Mouse (Mus musculus) gastrocnemius, adult 18-20 months (tissue): ENCODE measurements around the gene Tfdp1. TPM values are rescaled to one million over a fixed set of nuclear protein-coding genes. Genes with fewer than 3 reads are reported as not detected.
"Not testable (repeated sequence)": the region's sequence is repeated elsewhere in the genome, so short reads cannot be mapped to it uniquely, and the experiment has no call there.

Source experiments
- DNase-seq: peaks from one replicate; pipeline ENCODE4 v3.0.0; 2021; ENCODE audit warnings: low spot score
- long read RNA-seq, 2 experiments: library from polyadenylated mRNA; stranded (forward); transcript quantifications; one replicate each; pipeline ENCODE4 v2.0.0; 2021
- total RNA-seq, 2 experiments: library from RNA; stranded (reverse); gene quantifications; 2 replicates each; pipeline ENCODE4 v1.2.3; 2021

The Tfdp1 gene
- total RNA-seq, result 10 to 100 TPM; 45.5 to 54.6 TPM
- long read RNA-seq, experiment 1, transcript Tfdp1-204 (12 exons, 2,511 nt), result major isoform, 20 of 121 reads
- long read RNA-seq, experiment 1, partial matches to known transcripts, result 19 of 121 reads
- long read RNA-seq, experiment 1, other reads (novel, unspliced or antisense), result 79 of 121 reads
- long read RNA-seq, experiment 2, transcript Tfdp1-204 (12 exons, 2,511 nt), result major isoform, 33 of 130 reads
- long read RNA-seq, experiment 2, partial matches to known transcripts, result 20 of 130 reads
- long read RNA-seq, experiment 2, other reads (novel, unspliced or antisense), result 70 of 130 reads

DNA sequence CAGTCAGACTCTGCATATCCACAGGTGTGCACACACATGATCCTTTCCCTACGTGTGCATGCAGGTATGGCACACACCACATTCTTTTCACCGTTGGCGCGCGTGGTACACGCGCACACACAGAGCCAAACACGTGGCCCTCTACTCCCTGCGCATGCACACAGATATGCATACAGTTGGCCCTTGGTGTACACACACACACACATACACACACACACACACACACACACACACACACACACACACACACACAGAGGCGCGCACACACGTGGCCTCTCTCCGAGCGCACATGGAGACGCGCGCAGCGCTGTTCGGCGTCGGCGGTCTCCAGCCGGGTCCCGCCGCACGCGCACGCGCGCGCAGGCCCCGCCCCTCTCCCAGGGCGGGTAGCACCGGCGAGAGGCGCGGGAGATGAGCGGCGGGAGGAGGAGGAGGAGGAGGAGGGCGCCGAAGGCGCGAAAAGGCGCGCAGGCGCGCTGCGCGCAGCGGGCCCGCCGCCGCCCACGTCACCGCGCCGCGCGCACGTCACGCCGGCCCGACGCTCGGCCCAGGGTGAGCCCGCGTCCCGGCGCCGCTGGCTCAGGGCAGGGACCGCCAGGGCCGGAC is at the start of gene Tfdp1:
Gene Tfdp1, plus strand, starts transcription at position 497 of the 606 bp plus-strand sequence.
- peak; percentile 62 for DNase-seq

DNA sequence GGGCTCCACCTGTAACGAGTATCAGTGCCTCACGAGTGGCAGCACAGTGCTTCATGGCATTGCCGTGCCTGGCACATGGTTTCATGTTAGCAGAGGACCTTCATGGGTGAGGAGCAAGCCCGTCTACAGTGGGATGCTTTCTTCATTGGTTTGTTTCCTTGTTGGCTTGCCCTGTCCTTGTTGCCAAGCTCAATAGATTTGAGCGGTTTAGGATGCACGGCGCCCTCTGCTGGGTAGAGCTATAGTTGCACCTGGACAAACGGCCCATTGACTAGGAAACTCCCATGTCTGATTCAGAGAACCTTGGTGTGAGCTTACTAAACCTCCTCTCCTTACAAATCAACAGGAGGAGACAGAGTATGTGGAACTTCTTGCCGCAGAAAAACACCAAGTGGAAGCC is 46.2 kb upstream of the Tfdp1 start:
- DNase-seq, result peak; percentile 76

DNA sequence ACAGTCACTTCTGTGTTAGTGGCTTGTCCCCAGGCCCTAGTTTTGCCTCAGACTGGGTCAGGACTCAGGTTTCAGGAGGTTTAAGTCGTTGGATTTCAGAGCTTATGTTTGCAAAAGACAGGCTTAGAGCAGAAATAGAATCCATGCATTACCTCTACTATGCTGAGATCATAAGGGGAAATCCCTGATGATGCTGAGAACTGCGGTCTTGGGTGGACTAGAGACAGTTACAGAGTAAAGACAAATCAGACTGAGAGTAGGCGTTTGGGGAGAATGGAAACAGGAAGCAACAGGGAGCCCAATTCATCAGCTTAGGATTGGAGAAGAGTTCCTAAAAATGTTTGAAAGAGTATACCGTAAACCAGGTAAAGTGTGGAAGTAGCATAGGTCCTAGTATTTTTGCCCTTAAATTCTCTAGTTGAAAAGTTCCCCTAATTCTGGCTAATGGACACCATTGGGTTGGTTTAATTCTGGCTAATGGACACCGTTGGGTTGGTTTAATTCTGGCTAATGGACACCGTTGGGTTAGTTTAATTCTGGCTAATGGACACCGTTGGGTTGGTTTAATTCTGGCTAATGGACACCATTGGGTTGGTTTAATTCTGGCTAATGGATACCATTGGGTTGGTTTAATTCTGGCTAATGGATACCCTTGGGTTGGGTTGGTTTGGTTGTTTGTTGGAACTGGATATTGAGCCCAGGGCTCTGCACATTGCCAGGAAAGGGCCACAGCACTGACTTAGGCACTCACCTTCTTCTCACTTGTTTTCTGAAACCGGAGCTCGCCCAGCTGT is 44.7 kb upstream of the Tfdp1 start:
- no peak for DNase-seq

DNA sequence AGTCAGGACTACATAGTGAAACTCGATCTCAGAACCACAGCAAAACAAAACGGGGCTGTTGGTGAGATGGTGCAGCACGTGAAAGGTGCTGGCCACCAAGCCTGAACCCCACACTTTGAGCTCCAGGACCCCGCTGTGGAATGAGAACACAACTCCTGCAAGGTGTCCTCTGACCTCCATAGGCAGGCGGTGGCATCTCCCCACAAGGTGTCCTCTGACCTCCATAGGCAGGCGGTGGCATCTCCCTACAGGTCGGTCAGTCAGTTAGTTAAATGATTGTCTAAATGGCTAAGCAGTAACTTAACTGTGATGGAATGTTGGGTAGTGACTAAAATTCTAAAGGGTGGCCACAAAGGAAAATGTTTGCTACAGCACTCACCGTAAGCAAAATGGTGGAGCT is 39.0 kb upstream of the Tfdp1 start:
- no peak for DNase-seq

DNA sequence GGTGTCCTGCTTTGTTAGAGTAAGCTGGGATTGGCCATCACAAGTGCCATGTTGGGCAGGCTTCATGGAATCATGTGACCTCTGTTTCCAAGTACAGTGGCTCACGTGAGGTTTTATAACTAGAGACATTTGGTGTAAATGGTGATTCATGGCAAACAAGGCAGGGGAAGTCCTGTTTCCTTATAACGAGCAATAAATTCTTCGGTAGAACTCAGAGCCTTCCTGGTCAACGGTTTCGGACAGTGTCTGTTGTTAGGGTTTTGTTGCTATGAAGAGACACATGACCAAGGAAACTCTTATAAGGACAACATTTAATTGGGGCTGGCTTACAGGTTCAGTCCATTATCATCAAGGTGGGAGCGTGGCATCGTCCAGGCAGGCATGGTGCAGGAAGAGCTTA is 37.5 kb upstream of the Tfdp1 start:
- DNase-seq, result no peak

DNA sequence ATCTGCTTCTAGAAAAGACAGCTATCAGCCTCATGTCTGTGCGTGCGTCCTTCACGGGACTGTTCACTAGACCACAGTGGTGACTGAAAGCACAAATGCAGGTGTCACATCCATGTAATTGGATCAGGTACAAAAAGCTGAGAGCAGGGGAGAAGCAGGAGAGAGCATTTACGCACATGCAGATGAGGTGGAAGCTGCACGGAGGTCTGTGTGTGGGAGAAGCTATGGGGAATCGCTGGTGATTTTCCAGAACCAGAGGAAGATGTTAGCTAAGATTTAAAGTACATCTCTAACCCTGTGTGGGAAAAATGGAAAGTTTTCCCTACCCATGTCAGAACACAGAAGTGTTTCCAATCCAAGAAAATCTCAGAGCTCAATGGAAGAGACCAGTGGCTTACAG is 33.1 kb upstream of the Tfdp1 start:
- DNase-seq, result no peak

DNA sequence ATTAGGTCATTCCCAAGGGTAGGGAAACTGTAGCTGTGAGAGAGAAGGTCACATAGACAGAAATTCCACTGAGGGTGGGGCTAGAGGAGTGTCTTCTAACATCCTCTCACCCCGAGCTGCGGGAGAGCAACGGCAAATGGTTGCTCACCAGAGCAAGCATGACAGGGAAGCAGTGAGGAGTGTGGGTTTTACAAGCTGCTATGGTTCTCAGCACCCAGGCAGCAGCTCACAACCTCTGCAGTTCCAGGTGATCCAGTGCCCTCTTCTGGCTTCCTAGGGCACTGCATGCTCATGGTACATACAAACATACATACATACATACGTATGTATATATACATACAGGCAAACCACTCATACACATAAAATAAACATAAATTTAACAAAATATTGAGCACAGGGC is 32.7 kb upstream of the Tfdp1 start:
- no peak for DNase-seq

DNA sequence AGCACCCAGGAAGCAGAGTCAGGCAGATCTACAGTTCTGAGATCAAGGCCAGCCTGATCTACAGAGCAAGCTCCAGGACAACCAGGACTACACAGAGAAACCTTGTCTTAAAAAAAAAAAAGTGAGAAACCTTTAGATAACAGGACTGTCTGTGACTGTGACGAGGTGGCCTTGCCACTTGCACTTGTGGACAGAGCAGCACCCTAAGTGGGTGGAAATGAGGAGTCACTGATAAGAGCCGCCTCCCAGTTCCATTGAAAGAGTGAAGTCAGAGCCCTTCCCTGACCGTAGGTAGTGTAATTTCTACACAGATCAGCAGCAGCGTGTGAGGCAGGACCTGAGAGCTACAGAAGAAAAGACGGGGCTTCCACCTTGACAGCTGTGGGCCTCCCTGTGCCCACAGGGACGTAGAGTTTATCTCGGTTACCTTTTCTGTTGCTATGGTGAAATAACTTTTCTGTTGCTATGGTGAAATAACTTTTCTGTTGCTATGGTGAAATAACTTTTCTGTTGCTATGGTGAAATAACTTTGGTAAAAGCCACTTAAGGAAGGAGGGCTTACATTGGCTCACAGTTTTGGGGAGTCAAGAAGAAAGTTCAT is 32.1 kb upstream of the Tfdp1 start:
- DNase-seq, result no peak

DNA sequence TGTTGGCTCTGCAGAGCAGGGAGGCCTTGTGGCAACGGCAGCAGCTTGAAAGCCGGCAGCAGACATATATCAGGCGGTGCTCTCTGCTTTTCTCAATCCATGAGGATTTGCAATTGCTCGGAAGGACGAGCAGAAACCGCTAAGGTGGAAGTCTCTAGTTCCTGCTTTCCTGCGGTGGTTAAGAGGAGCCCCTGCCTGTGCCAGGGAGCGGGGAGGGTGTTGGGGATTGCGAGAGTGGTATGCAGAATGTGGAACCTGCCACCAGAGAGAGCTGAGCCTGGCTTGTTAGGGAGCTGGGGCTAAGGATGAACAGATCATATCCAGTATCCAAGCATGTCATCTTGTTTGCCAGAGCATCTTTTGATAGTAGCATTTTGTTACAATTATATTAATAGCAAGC is 31.6 kb upstream of the Tfdp1 start:
- DNase-seq, result no peak

DNA sequence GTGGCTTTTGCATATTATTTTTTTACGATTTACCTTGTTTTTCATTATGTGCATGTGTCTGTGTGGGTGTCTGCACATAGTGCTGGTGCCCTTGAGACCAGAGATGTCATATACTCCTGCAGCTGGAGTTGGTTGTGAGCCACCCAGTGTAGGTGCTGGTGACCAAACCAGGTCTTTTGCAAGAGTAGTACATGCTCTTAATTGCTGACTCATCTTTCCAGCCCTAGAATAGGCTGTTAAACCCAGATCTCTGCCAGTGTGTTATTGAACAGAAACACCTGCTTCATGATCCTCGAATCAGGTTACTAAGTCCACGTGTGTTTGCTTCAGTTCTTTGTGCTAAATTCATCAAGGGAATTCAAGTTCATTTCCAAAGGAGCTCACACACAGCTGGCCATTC is 23.6 kb upstream of the Tfdp1 start:
- DNase-seq, result no peak

DNA sequence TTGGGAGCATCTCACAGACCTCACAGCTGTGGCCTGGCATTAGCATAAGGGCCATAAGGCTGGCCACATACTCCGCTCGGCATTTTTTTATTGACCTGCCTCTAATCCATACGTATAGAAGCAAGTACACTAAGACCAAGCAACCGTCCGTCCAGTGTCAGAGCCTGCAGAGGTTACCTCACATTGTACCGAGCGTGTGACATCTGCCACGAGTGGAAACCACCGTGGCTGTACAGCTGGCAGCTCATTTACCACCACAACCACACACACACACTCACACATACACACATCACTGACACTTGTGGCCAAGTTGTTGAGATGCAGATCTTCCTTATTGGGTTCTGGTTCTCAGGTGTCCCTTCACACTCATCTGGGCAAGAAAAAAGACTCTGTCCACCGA is 21.9 kb upstream of the Tfdp1 start:
- no peak for DNase-seq

DNA sequence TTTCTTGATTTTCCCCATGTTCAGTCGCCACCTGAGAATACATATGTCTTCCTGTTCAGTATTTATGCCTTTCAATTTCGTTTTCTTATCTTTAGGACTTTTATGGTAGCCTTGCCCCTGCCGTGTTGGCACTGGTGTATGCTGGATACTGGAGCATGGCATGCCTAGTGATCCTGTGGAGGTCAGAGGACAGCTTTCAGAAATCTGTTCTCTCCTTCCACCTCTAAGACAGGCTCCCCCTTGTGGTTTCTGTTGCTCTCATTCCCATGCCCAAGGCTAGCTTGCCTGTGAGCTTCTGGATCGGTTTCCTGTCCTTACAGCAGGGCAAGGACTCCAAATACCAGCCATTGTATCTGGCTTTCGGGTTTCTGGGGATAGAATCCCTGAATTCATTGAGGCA is 12.0 kb upstream of the Tfdp1 start:
- DNase-seq, result no peak

DNA sequence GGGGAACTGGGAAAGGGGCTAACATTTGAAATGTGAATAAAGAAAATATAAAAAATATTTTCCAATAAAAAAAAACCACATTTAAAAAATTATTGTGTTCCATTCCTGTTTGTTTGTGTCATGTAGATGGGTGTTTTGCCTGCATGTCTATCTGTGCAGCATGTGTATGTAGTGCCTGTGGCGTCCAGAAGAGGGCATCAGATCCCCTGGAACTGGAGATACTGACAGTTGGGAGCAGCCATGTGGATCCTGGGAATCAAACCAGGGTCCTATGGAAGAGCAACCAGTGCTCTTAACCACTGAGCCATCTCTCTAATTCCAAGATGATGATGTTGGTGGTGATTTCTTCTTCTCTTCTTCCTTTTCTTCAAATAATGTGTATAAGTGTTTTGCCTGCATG is 3.9 kb upstream of the Tfdp1 start:
- DNase-seq, result no peak

DNA sequence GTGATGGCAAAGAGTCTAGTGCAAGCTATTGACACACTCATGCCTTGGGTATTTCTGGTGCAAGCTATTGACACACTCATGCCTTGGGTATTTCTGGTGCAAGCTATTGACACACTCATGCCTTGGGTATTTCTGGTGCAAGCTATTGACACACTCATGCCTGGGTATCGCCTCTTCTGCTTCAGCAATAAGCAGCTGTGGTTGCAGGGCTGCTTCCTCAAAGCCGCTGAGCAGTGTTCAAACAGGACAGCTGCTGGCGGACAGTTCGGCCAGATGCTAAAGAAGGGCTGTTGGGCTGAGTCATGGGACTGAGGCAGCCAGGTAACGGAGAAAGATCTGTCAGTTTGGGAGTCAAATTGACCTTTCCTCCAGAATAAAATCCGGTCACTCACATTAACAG is 1.3 kb upstream of the Tfdp1 start:
- not testable (repeated sequence) for DNase-seq

DNA sequence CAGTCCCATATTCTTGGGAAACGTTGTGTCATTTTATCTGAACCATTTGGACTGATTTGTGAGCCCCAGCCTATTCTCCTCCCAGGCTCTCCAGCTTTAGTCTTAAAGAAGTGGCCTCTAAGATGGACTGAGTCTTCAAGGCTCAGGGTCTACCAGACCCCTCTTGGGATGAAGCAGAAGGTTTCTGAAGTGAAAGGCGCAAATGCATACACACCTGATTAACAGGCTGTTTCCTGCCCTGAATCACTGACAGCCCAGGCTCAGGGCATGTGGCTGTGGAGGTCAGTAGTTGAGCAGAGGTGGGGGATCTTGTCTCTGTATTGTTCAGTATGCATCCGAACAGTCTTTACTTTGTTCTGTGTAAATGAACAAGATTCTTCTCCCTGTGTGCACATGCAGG is 873 bp upstream of the Tfdp1 start:
- no peak for DNase-seq

DNA sequence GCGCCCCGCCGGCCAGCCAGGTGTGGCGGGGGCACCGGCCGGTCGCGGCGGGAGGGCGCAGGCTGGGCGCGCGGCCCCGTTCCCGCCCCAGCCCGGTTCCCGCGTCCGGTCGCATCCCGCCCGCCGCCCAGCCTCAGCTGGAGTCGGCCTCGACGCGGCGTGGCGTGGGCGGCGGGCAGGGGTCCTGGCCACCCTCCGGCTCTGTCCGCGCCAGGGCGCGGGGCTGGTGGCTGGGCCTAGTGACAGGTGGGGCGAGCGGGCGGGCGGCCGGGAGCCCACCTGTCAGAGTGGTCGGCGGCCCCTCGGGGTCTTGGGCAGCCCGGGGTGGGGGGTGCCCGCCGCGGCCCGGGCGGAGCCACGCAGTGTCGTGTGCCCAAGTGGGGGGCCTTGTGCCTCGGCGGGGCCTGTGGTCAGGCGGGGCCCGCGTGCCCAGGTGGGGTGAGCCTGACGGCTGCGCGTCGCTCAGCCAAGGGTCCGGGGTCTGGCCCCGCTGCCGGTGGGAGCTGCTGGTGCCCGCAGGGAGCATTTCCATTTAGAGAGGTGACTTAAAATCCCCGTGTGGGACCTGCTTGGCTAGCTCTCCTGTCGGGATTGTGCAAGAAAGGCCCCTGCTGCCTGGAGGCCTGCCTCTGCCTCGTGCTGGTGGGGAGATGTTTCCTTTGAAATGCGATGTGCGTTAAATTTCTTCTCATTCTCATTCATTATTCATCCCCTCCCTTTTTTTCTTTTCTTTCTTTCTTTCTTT is 522 bp downstream of the Tfdp1 start:
- DNase-seq, result peak; percentile 24

DNA sequence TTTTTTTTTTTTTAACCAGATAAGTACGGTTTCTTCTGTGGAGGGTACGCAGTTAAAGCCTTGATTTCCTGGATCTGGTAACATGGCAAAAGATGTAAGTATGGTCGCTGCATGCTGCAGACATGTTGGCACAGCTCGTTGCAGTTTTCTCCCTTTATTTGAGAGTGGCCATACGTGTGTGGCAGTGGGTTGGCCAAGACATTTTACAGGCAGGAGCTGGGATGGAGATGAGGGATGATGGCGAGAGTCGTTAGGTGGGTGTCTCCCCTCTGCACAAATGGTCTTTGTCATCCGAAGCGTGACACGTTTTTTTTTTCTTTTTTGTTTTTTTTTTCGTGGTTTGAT is 1.1 kb downstream of the Tfdp1 start:
- no peak for DNase-seq

DNA sequence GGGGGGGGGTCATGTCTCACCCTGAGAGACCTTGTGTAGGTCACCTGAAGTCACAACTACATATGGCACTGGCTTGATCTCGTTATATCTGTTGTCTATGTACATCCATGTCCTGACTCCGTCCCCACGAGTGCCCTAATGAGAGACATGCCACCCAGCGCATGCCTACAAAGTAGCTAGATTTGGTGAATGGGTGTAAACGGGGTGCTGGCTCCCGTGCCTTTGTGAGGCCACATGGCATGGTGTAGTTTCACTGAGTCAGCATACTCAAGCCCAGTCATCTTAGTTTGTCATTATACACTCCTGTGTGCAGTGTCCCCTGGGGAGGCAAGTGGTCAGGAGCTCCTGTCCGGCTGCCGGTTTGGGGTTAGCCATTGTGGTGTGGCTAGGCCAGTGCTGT is 2.1 kb downstream of the Tfdp1 start:
- DNase-seq, result no peak

DNA sequence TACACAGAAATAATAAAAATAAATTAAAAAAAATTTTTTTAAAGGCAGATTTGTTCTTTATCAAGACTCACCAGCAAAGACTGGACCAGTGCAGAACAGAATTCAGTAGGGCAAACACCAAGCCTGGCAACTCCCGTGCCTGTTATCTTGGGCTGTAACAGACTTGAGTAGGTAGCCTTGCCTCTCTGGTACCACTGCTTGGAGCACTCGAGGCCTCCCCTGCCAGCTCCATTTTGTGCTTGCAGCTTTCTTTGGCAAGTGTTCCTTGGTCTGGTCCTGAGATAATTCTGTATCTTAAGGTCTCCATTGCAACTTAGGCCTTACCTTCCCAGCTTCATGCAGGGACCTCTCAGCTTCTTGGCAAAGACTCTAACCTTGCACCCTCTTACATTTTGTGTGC is 3.8 kb downstream of the Tfdp1 start:
- no peak for DNase-seq

DNA sequence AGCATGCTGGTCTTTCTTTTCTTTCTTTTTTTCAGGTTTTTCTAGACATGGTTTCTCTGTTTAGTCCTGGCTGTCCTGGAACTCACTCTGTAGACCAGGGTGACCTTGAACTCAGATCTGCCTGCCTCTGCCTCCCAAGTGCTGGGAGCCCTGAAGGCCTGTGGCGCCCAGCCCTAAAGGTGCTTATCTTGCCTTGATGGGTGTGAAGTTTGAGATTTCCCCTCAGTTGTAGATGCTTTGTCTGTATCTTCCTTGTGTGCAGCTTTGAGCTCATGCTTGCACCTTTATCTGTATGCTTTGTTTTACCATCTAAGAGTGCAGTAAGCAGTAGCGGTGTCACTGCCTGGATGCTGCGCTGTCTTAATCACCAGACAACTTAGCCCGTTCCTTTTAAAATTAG is 4.6 kb downstream of the Tfdp1 start:
- no peak for DNase-seq

DNA sequence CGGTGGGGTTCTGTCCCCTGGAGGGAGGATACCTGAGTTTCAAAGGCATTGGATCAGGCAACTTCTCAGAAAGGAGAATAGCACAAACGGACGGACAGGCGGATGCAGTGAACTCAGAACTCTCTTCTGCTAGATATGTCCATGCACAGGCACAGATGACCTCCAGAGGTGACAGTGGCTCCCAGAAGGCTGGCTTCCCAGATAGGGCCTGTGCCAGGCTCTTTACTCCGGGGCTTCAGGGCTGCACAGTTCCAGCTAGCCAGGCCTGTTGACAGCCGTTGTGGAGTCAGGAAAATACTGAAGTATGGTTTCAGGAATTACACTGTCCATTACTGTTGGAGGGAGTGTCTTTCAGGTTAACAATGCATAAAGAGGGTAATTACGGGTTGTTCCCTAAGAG is 11.5 kb downstream of the Tfdp1 start:
- DNase-seq, result no peak

DNA sequence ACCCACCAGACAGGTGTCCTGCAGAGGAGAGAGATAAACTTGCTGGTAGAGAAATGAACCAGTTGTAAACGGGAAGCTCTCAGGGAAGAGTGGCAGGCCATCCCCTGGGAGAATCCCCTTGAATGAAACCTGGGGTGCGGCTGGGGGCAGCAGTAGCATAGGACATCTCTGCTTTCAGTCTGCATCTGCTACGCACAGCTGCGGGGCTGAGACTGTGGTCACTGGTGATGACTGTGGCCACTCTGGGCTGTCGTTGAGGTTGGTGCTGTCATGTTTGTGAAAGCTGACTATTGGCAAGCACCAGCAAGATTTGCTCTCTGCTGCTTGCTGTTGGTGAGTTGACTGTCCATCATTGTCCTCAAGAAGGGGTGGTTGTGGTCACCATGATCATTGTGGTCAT is 13.0 kb downstream of the Tfdp1 start:
- DNase-seq, result no peak
